Mouse (Mus musculus) myocyte (in vitro differentiated cells): ENCODE data around the gene Eif2s1.

Experiments used
- CEBPB ChIP-seq: IDR thresholded peaks from 2 replicates; pipeline ENCODE4 v1.6.1; 2011; ENCODE audit warnings: mild to moderate bottlenecking, moderate library complexity; ENCODE audit not compliant: poor library complexity, insufficient read depth, severe bottlenecking
- SRF ChIP-seq: IDR thresholded peaks from one replicate; pipeline ENCODE4 v1.6.1; 2011; ENCODE audit warnings: low read depth; ENCODE audit not compliant: control insufficient read depth, insufficient read length
- TCF12 ChIP-seq: IDR thresholded peaks from one replicate; pipeline ENCODE4 v1.6.1; 2011; ENCODE audit warnings: mild to moderate bottlenecking, control low read depth; ENCODE audit not compliant: poor library complexity, insufficient read depth, severe bottlenecking

DNA sequence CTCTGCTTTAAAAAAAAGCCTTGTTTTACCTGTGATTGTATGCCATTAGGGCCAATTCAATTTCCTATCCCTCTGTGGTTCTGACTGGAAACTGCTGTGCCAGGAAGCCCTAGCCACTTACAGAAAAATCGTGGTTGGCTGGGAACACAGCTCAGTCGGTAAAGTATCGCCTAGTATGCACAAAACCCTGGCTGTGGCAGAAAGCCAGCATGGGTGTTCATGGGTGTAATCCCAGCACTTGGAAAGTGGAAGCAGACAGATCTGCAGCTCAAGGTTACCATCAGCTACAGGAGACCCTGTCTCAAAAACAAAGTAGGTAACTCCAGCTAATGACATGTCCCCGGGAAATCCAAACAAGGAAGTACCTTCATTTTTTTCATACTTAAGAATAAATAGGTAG, 21.7 kb upstream of the Eif2s1 start:
- TF ChIP-seq TCF12 (no peak), CEBPB (no peak), SRF (no peak)
